Mouse (Mus musculus) heart, adult 2 months (tissue): ENCODE data around the gene Kif1a. TPM values are rescaled to one million over a fixed set of nuclear protein-coding genes. Genes with fewer than 3 reads are reported as not detected.

Experiments
- DNase-seq, 2 experiments: peaks; one replicate each; pipeline ENCODE4 v3.0.0; 2021
- H3K27ac ChIP-seq: fragments of 200-600 bp; 2 replicates; pipeline ENCODE4 v1.8.1; 2022
- H3K27me3 ChIP-seq: fragments of 200-500 bp; 2 replicates; pipeline ENCODE4 v1.6.1; 2012; ENCODE audit warnings: mild to moderate bottlenecking, low read length, inconsistent platforms, mixed read lengths; ENCODE audit not compliant: control insufficient read depth, insufficient read depth
- H3K36me3 ChIP-seq: fragments of 200-500 bp; 2 replicates; pipeline ENCODE4 v1.6.1; 2012; ENCODE audit warnings: low read length, inconsistent platforms; ENCODE audit not compliant: control insufficient read depth, insufficient read depth
- H3K4me1 ChIP-seq: fragments of 200-500 bp; 2 replicates; pipeline ENCODE4 v1.6.1; 2011; ENCODE audit warnings: low read length; ENCODE audit not compliant: control insufficient read depth, insufficient read depth
- H3K4me3 ChIP-seq: fragments of 200-600 bp; 2 replicates; pipeline ENCODE4 v1.8.1; 2022
- H3K79me2 ChIP-seq: fragments of 200-500 bp; replicated peaks from 2 replicates; pipeline ENCODE4 v1.6.1; 2012; ENCODE audit warnings: mild to moderate bottlenecking, inconsistent platforms, low read length, moderate library complexity, mixed read lengths; ENCODE audit not compliant: control insufficient read depth, insufficient read depth
- H3K9ac ChIP-seq: fragments of 200-500 bp; 2 replicates; pipeline ENCODE4 v1.6.1; 2012; ENCODE audit warnings: low read depth, mild to moderate bottlenecking, control low read depth, inconsistent platforms, low read length, mixed read lengths
- CTCF ChIP-seq: fragments of 200-600 bp; IDR thresholded peaks from 2 replicates; pipeline ENCODE4 v1.8.1; 2022; ENCODE audit warnings: antibody characterized with exemption, mild to moderate bottlenecking, moderate library complexity
- EP300 ChIP-seq: fragments of 200-500 bp; IDR thresholded peaks from 2 replicates; pipeline ENCODE4 v1.6.1; 2011; ENCODE audit warnings: low read depth, low read length, control low read depth; ENCODE audit not compliant: insufficient read depth
- POLR2A ChIP-seq: fragments of 200-500 bp; IDR thresholded peaks from 2 replicates; pipeline ENCODE4 v1.6.1; 2011; ENCODE audit warnings: mild to moderate bottlenecking, low read depth, low read length, control low read depth; ENCODE audit not compliant: insufficient read depth
- WGBS: fragments of 180-500 bp; shearing (Covaris S2); methylation state at CpG from one replicate; pipeline ENCODE4 v1.1.7; 2018; 5-methylcytosine and 5-hydroxymethylcytosine counted together
- intact Hi-C: fragments of 180-260 bp; cut with DNase I; formaldehyde crosslinking; loops from one replicate; pipeline ENCODE4 v1.15.1; 2025
- long read RNA-seq: library from polyadenylated mRNA; stranded (forward); transcript quantifications from one replicate; pipeline ENCODE4 v2.0.0, GENCODE M21; 2021
- polyA plus RNA-seq: library from polyadenylated mRNA; depleted of rRNA; stranded (reverse); fragments of >200 nt; gene quantifications from 2 replicates; pipeline ENCODE4 v1.2.3, GENCODE M21; 2012; rRNA removed
- total RNA-seq, 2 experiments: library from RNA; stranded (reverse); gene quantifications; 2 replicates each; pipeline ENCODE4 v1.2.3; 2021

Kif1a gene
- total RNA-seq (1 to 10 TPM; 1.2 to 2.0 TPM), polyA plus RNA-seq (1.4 and 1.8 TPM in 2 replicates)
- long read RNA-seq, result 0 reads

DNA sequence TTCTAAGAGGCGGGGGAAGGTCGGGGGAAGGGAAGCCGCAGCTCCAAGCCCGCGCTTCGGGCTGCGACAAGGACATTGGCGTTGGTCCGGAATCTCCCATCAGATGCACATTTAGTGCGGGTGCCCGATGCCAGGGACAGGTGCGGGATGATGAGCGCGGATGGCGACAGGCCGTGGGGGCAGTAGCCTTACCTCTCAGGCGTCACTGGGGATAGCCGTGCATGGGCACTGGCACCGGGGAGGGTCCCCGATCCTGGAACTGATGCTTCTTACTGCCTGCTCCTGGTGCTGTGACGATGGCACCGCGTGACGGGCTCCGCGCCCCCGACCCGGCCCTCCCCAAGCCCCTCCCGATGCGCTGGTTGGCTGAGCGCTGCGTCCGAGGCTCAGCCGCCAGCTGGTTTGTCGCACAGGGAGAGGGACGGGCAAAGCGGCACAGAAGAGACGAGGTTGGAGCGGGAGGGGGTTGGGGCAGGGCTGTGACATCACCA lies at the start of gene Kif1a:
Gene Kif1a (minus strand): TSS at position 381 of the 491 bp plus-strand sequence.
- Histone ChIP-seq H3K27ac (no peak within 1 kb of the TSS), H3K27me3 (peaks cover 9% of the 10 kb centered on the region), H3K4me3 (peak within 1 kb of the TSS; percentile 50), H3K9ac (peak within 1 kb of the TSS; percentile 46), H3K79me2 (no peaks in the 10 kb centered on the region), H3K36me3 (no peaks in the 10 kb centered on the region), H3K4me1 (no peaks in the 10 kb centered on the region)
- intact Hi-C loops, result no loop called here
- TF ChIP-seq POLR2A (no peak), CTCF (no peak), EP300 (no peak)
- DNase-seq, result peak in 1 of 2 experiments; percentile 37
- WGBS, result under 1% methylated on average over 39 of the region's 39 CpGs

DNA sequence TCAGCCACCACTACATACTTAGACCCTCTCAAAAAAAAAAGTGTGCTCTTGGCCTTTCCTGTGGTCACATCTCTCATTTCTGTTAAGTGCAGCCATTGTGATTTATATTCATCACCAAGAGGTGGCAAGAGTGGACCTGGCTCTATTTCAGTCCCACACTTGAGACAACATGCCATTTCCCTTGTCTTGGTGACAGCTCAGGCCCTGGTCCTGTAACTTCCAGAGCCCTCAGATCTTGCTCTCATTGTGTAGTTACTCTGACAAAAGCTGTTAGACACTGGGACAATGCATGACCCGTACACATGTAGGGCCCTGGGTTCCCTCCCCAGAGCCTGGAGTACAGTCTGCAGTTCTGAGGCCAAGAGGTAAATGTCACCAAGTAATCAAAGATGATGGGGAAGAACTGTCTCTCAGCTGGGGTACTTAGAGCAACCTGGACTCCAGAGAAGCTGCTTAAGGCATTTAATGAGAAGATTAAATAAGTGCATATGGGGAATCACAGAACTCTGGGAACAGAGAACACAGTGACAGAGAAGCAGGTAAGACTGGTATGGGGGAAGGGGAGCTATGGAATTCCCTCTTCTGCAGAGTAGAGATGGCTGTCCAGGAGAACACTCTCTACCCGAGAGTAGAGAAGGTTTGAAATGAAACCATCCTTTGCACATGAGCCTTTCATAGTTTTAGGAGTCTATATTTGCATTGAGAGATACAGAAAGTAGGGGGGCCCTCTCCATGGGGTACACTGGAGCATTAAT lies 49.3 kb upstream of the Kif1a start:
- no peaks in the 10 kb centered on the region for H3K79me2 ChIP-seq
- H3K4me1 ChIP-seq, result no peaks in the 10 kb centered on the region
- H3K9ac ChIP-seq, result no peak overlapping the region
- no peak for DNase-seq
- no peaks in the 10 kb centered on the region for H3K27me3 ChIP-seq
- WGBS, result 46% methylated on average over 2 of the region's 2 CpGs
- intact Hi-C loops, result no loop called here
- no peak for TF ChIP-seq POLR2A
- H3K36me3 ChIP-seq, result no peaks in the 10 kb centered on the region
- no peak overlapping the region for H3K27ac ChIP-seq
- H3K4me3 ChIP-seq, result no peak overlapping the region

DNA sequence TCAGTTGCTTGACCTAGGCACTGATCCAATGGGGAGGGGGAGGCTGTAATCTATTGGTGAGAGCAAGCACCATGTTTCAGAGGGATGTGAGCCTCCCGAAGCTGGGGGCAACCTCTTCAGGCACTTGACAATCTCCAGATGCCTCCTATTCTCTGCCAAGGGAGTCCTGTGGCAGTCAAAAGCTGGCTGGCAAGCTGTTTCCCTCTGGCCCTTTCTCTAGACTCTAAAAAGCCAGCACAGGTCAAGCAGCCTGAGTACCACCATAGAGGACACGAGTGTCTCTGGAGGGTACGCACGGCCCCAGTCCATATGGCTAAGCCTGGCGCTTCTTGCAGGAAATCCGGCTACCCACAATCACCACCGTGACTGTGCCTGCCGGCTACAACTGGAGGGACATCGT lies 42.4 kb upstream of the Kif1a start:
- no peaks in the 10 kb centered on the region for H3K36me3 ChIP-seq
- intact Hi-C loops, result no loop called here
- no peak overlapping the region for H3K4me3 ChIP-seq
- H3K4me1 ChIP-seq, result no peaks in the 10 kb centered on the region; the same call in 1 of the 2 replicates
- no peaks in the 10 kb centered on the region for H3K79me2 ChIP-seq
- no peaks in the 10 kb centered on the region for H3K27me3 ChIP-seq
- TF ChIP-seq CTCF (no peak), POLR2A (no peak), EP300 (no peak)
- peak in 1 of 2 experiments; percentile 58 for DNase-seq
- H3K9ac ChIP-seq, result no peak overlapping the region
- WGBS, result 56% methylated on average over 9 of the region's 9 CpGs
- H3K27ac ChIP-seq, result no peak overlapping the region

DNA sequence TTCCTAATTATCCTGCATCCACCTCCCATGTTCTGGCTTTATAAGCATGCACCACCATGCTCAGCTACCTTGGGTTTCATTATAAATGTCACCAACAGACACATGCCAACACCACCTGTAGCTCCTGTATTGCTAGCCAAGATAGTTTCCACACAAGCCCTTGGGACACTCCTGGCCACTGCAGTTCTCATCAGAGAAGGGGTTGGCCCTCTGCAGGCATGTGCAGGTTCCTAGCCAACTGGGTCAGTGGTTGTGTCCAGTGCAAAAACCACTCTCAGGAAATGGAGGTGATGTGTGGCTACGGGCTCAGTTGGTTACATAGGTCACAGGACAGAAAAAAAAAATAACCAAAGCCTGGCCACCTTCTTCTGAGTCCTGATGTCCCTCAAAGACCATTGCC lies 41.1 kb upstream of the Kif1a start:
- TF ChIP-seq EP300, result no peak
- no peak for TF ChIP-seq CTCF
- TF ChIP-seq POLR2A, result no peak
- H3K4me1 ChIP-seq, result no peaks in the 10 kb centered on the region; the same call in 1 of the 2 replicates
- no peaks in the 10 kb centered on the region for H3K36me3 ChIP-seq
- H3K27ac ChIP-seq, result no peak overlapping the region
- no peaks in the 10 kb centered on the region for H3K79me2 ChIP-seq
- intact Hi-C loops, result no loop called here
- no peak overlapping the region for H3K9ac ChIP-seq
- peak in 1 of 2 experiments; percentile 32 for DNase-seq
- H3K27me3 ChIP-seq, result no peaks in the 10 kb centered on the region
- no peak overlapping the region for H3K4me3 ChIP-seq
- 39% methylated on average over 1 of the region's 1 CpGs for WGBS

DNA sequence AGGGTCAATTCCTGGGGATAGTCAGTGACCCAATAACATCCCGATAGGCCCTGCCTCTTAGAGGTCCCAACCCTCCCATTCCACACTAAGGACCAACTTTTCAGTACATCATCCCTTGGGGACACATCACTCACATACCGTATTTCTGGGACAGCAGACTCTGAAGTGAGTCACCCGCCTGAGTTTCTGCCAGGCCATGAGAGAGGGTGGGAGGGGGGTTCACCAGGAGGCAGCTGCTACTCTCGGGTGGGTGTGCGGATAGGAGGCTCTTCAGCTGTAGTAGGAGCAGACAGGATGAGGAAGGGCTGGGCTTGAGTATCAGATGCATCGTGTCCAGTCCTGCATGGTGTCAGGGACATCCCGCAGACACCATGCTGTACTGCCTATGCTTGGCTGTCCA lies 38.0 kb upstream of the Kif1a start:
- Histone ChIP-seq H3K36me3 (no peaks in the 10 kb centered on the region), H3K4me3 (no peak overlapping the region), H3K79me2 (no peaks in the 10 kb centered on the region), H3K27ac (no peak overlapping the region), H3K27me3 (no peaks in the 10 kb centered on the region), H3K4me1 (no peaks in the 10 kb centered on the region; the same call in 1 of the 2 replicates), H3K9ac (no peak overlapping the region)
- intact Hi-C loops, result no loop called here
- DNase-seq, result no peak
- TF ChIP-seq CTCF (no peak), EP300 (no peak), POLR2A (no peak)
- 49% methylated on average over 7 of the region's 7 CpGs for WGBS

DNA sequence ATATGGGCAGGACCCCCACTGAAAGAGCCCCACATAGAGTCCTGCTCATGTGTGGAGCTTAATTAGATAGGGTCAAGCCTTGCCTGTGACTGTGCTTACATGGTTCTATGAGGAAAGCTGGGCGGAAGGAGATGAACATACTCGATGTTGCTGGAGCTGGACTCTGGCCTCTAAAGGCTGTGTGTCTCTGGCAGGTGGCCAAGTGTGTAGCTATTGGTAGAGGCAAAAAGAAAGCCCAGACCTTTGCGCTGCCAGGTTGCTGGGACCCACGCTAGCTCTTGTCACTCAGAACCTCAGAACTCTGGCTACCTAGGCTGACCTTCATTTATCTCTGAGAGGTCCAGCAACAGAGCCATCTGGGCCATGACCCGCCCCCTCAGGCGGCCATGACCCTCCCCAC lies 36.8 kb upstream of the Kif1a start:
- Histone ChIP-seq H3K36me3 (no peaks in the 10 kb centered on the region), H3K27ac (no peak overlapping the region), H3K4me1 (no peaks in the 10 kb centered on the region; the same call in 1 of the 2 replicates), H3K9ac (no peak overlapping the region), H3K79me2 (no peaks in the 10 kb centered on the region), H3K27me3 (no peaks in the 10 kb centered on the region), H3K4me3 (no peak overlapping the region)
- no peak for DNase-seq
- TF ChIP-seq POLR2A (no peak), CTCF (no peak), EP300 (no peak)
- WGBS, result 56% methylated on average over 6 of the region's 6 CpGs
- intact Hi-C loops, result no loop called here
